In the genomic region with DNA sequence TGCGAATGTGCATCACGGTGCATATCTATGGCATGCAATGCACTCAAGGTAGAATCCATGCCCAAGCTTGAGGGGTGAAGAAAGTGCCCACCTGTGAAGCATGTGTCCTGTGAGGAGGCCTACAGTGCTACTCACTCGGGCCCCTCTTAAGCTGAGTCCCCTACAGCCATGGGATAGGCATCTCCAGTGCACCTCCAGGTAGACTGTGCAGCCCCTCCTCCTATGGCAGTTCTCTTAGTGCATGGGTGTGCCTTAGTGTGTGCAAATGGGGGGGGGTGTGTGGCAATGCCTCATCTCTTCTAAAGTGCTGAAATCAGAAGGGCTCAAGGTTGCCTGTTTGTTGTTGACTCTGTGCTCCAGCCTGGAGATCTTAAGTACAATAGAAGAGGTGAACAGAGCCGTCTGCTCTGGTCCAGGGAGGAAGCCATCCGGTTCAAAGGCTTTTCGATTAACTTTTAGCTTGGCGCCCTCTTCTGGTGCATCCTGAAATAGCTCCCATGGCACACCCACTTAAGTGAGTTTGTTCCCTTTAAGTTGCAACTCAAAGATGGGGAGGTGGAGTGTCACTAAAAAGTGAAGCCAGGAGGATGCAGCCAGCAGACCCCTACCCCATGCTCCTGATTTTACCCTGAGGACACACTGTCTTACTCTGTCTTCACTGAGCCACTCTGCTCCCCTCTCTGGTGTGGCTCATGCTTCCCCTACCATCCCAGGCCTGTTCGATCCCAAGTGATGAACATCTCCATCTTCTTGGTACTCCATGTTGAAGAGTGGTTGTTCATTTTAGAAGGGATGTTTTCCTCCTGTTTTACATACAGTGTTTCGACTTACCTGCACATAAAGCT, we compare ENCODE assay signal across 9 mouse cellular contexts. TPM values are rescaled to one million over a fixed set of nuclear protein-coding genes. Genes with fewer than 3 reads are reported as not detected.
DNase-seq lines count a peak whose midpoint lies in the region; ATAC-seq and TF ChIP-seq lines count a peak whose summit lies in the region.
"Had no signal": no experiment of that assay in that cellular context is flagged by ENCODE, and none has a peak within 500 bp of the region (broad histone marks: within the 10 kb centered on the region; RNA-seq: fewer than 3 reads in every experiment).

No protein-coding gene starts in this region.

- peaks cover 85% of the 10 kb centered on the region for H3K36me3 ChIP-seq in G1E (replicated peaks)
- H3K36me3 ChIP-seq in hindbrain, embryonic 10.5 days: peaks cover 17% of the 10 kb centered on the region

- peak; percentile 73 for TF ChIP-seq CTCF in G1E (IDR thresholded peaks at IDR 0.05; ENCODE audit: low read depth, low read length)

- no peaks in the 10 kb centered on the region for H3K9me3 ChIP-seq in G1E (replicated peaks)
- no peaks in the 10 kb centered on the region for H3K9me3 ChIP-seq in hindbrain, embryonic 10.5 days
- H3K9me3 ChIP-seq: liver, embryonic 15.5 days had no signal

- peak; percentile 28 for ATAC-seq in G1E (ENCODE audit: extremely low read depth, insufficient number of reproducible peaks, low FRiP score, poor library complexity, severe bottlenecking)
- peak; percentile 55; the same call in 1 of the 2 replicates for ATAC-seq in erythroid progenitor cell, adult 5-6 weeks (replicated peaks; ENCODE audit: low FRiP score, poor library complexity, severe bottlenecking)

- no peak overlapping the region for H3K4me3 ChIP-seq in G1E (ENCODE audit: low read depth, low read length)
- H3K4me3 ChIP-seq in hindbrain, embryonic 10.5 days: no peak overlapping the region
- H3K4me3 ChIP-seq: liver, embryonic 15.5 days had no signal

- H3K27me3 ChIP-seq in G1E (ENCODE audit: insufficient read depth, low read length): no peaks in the 10 kb centered on the region
- no peaks in the 10 kb centered on the region for H3K27me3 ChIP-seq in hindbrain, embryonic 10.5 days (ENCODE audit: insufficient read depth, poor library complexity, severe bottlenecking)
- H3K27me3 ChIP-seq: liver, embryonic 15.5 days had no signal

- no peak overlapping the region for H3K27ac ChIP-seq in hindbrain, embryonic 10.5 days
- H3K27ac ChIP-seq: liver, embryonic 15.5 days had no signal

- 47% methylated on average over 9 of the region's 9 CpGs for WGBS in hindbrain, embryonic 10.5 days

- no peaks in the 10 kb centered on the region for H3K4me1 ChIP-seq in G1E (ENCODE audit: insufficient read depth, low read depth, low read length)
- H3K4me1 ChIP-seq in hindbrain, embryonic 10.5 days (replicated peaks): no peaks in the 10 kb centered on the region
- H3K4me1 ChIP-seq: liver, embryonic 15.5 days had no signal

- DNase-seq in G1E (ENCODE audit: low spot score): peak; percentile 50
- peak; percentile 83 for DNase-seq in brain, adult 2 months (ENCODE audit: low read depth, low spot score)
- peak; percentile 79 for DNase-seq in hindbrain, embryonic 10.5 days (ENCODE audit: low spot score)
- peak; percentile 65 for DNase-seq in layer of hippocampus, adult 9-10 months (ENCODE audit: low spot score)
- peak; percentile 52 to 82 for DNase-seq in lung, postnatal 4 days
- peak; percentile 77 to 87 for DNase-seq in right cerebral cortex, adult 2 months (ENCODE audit: low spot score in 2 of 2)
- DNase-seq in urinary bladder, postnatal 4 days (ENCODE audit: low spot score in 2 of 2): peak; percentile 48 to 82

RNA-seq across cellular contexts. Expression of a gene that starts 55.0 kb away (rescaled TPM):
- total RNA-seq in G1E (2014; fragmentation: Nextera tagmentation) (19.4 and 31.0 TPM in 2 replicates), G1E (2017) (28.9 and 37.9 TPM in 2 replicates)
- 47.4 and 55.0 TPM in 2 replicates for polyA plus RNA-seq in G1E (2012)
- 20.5 and 23.1 TPM in 2 replicates for total RNA-seq in erythroid progenitor cell, adult 5-6 weeks (2015; ENCODE audit: low replicate concordance)
- total RNA-seq in erythroid progenitor cell, adult 5-6 weeks (2017; ENCODE audit: low replicate concordance): 16.7 and 19.8 TPM in 2 replicates
- 24.4 and 25.0 TPM in 2 replicates for polyA plus RNA-seq in hindbrain, embryonic 10.5 days (2016; fragmentation: Nextera tagmentation; extraction: Ambion mirVana)
